18 mouse cellular contexts compared by ENCODE assay signal in the genomic region with DNA sequence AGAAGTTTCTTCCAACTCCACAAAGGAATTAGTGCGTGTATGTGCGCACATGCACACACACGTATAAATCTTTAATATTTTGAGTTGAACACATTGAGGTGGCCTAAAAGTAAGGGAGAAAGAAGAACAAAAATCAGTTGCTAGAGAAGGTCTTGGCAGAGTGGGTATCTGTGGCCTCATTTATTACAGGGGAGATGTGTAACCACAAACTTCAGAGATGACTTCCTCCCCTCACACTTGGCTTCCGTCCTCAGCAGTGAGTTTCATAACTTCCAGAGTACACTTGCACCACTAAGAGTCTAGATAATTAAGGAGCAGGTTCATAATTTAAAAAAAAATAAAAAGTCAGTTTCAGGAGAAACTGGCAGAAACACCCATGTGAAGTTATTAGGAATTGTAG.
DNase-seq lines count a peak whose midpoint lies in the region; ATAC-seq lines count a peak whose summit lies in the region.
"Had no signal": no experiment of that assay in that cellular context is flagged by ENCODE, and none has a peak within 500 bp of the region (broad histone marks: within the 10 kb centered on the region; RNA-seq: fewer than 3 reads in every experiment).

No protein-coding gene starts in this region.

- intact Hi-C loops in heart, postnatal 36 days (cut with DNase I) = loop anchor here (5.0 kb wide), 1 partner anchor 221 kb away; a partner anchor contains a TSS

- peak; percentile 89 for ATAC-seq in CD4-positive, CD25-positive, alpha-beta regulatory T cell, adult 4 months
- ATAC-seq in granulocyte monocyte progenitor cell, adult 5-6 weeks (replicated peaks; ENCODE audit: poor library complexity, severe bottlenecking) = peak; percentile 100
- peak; percentile 36; the same call in 1 of the 2 replicates for ATAC-seq in neutrophil, adult 5-6 weeks (ENCODE audit: extremely low read depth, insufficient number of reproducible peaks, low FRiP score, poor library complexity, severe bottlenecking)
- ATAC-seq: forebrain, embryonic 16.5 days; hindbrain, postnatal 0 days; midbrain, embryonic 16.5 days had no signal

- peak; percentile 8 for DNase-seq in A20 (ENCODE audit: low read depth, low spot score)
- DNase-seq in kidney, postnatal 36 days = no peak
- no peak for DNase-seq in c-Kit-positive CD71-positive TER-119-positive erythroid progenitor cells, embryonic 14.5 days (ENCODE audit: low spot score)
- no peak for DNase-seq in heart, postnatal 36 days
- DNase-seq: adrenal gland, postnatal 10 days; cerebellum, adult 11-12 months; cerebellum, postnatal 14 days; heart, adult 11 months; kidney, adult 18-20 months; lung, postnatal 10 days; retina, postnatal 1 day; right cerebral cortex, postnatal 4 days had no signal

Comparison
In these comparisons a context has a peak if more than half of its experiments do, and no peak if none do; other contexts are left out.
1. ATAC-seq: peak in every context shown above with its lines; median percentile 100 in granulocyte monocyte progenitor cell, adult 5-6 weeks; 89 in CD4-positive, CD25-positive, alpha-beta regulatory T cell, adult 4 months; 36 in neutrophil, adult 5-6 weeks.